Mouse (Mus musculus) thymus, adult 2 months (tissue): Measurements from ENCODE around the gene Ccdc183. TPM values are rescaled to one million over a fixed set of nuclear protein-coding genes. Genes with fewer than 3 reads are reported as not detected.

ENCODE experiments used
- DNase-seq: peaks from one replicate; pipeline ENCODE4 v3.0.0; 2021
- H3K27ac ChIP-seq: fragments of 200-500 bp; 2 replicates; pipeline ENCODE4 v1.5.1; 2012; ENCODE audit warnings: low read length, control low read depth; ENCODE audit not compliant: control insufficient read depth, insufficient read depth
- H3K27me3 ChIP-seq: fragments of 200-500 bp; 2 replicates; pipeline ENCODE4 v1.6.1; 2012; ENCODE audit warnings: mild to moderate bottlenecking, low read length, moderate library complexity, mixed read lengths; ENCODE audit not compliant: control insufficient read depth, insufficient read depth
- H3K36me3 ChIP-seq: fragments of 200-500 bp; 2 replicates; pipeline ENCODE4 v1.6.1; 2012; ENCODE audit warnings: mild to moderate bottlenecking, low read length, moderate library complexity; ENCODE audit not compliant: control insufficient read depth, insufficient read depth
- H3K4me1 ChIP-seq: fragments of 200-500 bp; replicated peaks from 2 replicates; pipeline ENCODE4 v1.6.1; 2012; ENCODE audit warnings: low read length; ENCODE audit not compliant: control insufficient read depth, insufficient read depth
- H3K4me3 ChIP-seq: fragments of 200-500 bp; 2 replicates; pipeline ENCODE4 v1.5.1; 2012; ENCODE audit warnings: mild to moderate bottlenecking, low read length, control low read depth, moderate library complexity; ENCODE audit not compliant: control insufficient read depth, insufficient read depth
- CTCF ChIP-seq: fragments of 200-500 bp; IDR thresholded peaks from 2 replicates; pipeline ENCODE4 v1.5.1; 2012; ENCODE audit warnings: mild to moderate bottlenecking, control low read depth, low read length, moderate library complexity, borderline replicate concordance; ENCODE audit not compliant: control insufficient read depth, poor library complexity, insufficient read depth; ENCODE audit errors: extremely low read depth
- POLR2A ChIP-seq: fragments of 200-500 bp; IDR thresholded peaks from 2 replicates; pipeline ENCODE4 v1.6.1; 2012; ENCODE audit warnings: mild to moderate bottlenecking, low read length, control low read depth, moderate library complexity; ENCODE audit not compliant: control insufficient read depth, poor library complexity, insufficient read depth; ENCODE audit errors: extremely low read depth
- WGBS: fragments of 180-500 bp; shearing (Covaris S2); methylation state at CpG from one replicate; pipeline ENCODE4 v1.1.7; 2018; 5-methylcytosine and 5-hydroxymethylcytosine counted together
- polyA plus RNA-seq: library from polyadenylated mRNA; depleted of rRNA; stranded (reverse); fragments of >200 nt; gene quantifications from 2 replicates; pipeline ENCODE4 v1.2.3, GENCODE M21; 2012; rRNA removed

The Ccdc183 gene
- polyA plus RNA-seq, 1 experiment, result not detected

- peaks cover 13% of the 10 kb centered on the region for H3K36me3 ChIP-seq
- DNase-seq, result no peak
- no peak overlapping the region for H3K27ac ChIP-seq
- no peaks in the 10 kb centered on the region; the same call in 1 of the 2 replicates for H3K4me1 ChIP-seq
- H3K27me3 ChIP-seq, result no peaks in the 10 kb centered on the region
- no peak overlapping the region for H3K4me3 ChIP-seq
- TF ChIP-seq POLR2A (no peak), CTCF (no peak)
- WGBS, result 93% methylated on average over 6 of the region's 6 CpGs
Measured at GRCm38 (mm10) chr2:25568473-25569019, 48.9 kb downstream of the Ccdc183 start.

- no peaks in the 10 kb centered on the region for H3K4me1 ChIP-seq
- DNase-seq, result no peak
- TF ChIP-seq CTCF (no peak), POLR2A (no peak)
- H3K36me3 ChIP-seq, result peaks cover 32% of the 10 kb centered on the region
- 95% methylated on average over 6 of the region's 6 CpGs for WGBS
- no peak overlapping the region for H3K27ac ChIP-seq
- H3K4me3 ChIP-seq, result no peak overlapping the region
- no peaks in the 10 kb centered on the region for H3K27me3 ChIP-seq
Measured at GRCm38 (mm10) chr2:25566558-25566957, 50.9 kb downstream of the Ccdc183 start.

GRCm38 (mm10) chr2:25565741-25566140 is 51.7 kb downstream of the Ccdc183 start:
- Histone ChIP-seq H3K4me3 (no peak overlapping the region), H3K36me3 (peaks cover 40% of the 10 kb centered on the region), H3K27ac (no peak overlapping the region), H3K27me3 (no peaks in the 10 kb centered on the region), H3K4me1 (no peaks in the 10 kb centered on the region)
- WGBS, result 94% methylated on average over 8 of the region's 8 CpGs
- TF ChIP-seq POLR2A (no peak), CTCF (no peak)
- no peak for DNase-seq

GRCm38 (mm10) chr2:25561946-25562345 is 55.5 kb downstream of the Ccdc183 start:
- Histone ChIP-seq H3K4me1 (peaks cover 9% of the 10 kb centered on the region), H3K27ac (no peak overlapping the region), H3K4me3 (no peak overlapping the region), H3K27me3 (no peaks in the 10 kb centered on the region), H3K36me3 (peaks cover 49% of the 10 kb centered on the region)
- DNase-seq, result no peak
- WGBS, result 95% methylated on average over 9 of the region's 9 CpGs
- TF ChIP-seq CTCF (no peak), POLR2A (no peak)

- H3K4me1 ChIP-seq, result peaks cover 11% of the 10 kb centered on the region
- H3K4me3 ChIP-seq, result no peak overlapping the region
- H3K27me3 ChIP-seq, result no peaks in the 10 kb centered on the region
- 99% methylated on average over 8 of the region's 8 CpGs for WGBS
- TF ChIP-seq CTCF (no peak), POLR2A (no peak)
- peaks cover 49% of the 10 kb centered on the region for H3K36me3 ChIP-seq
- DNase-seq, result no peak
- no peak overlapping the region for H3K27ac ChIP-seq
Measured at GRCm38 (mm10) chr2:25560551-25560950, 56.9 kb downstream of the Ccdc183 start.

- no peak overlapping the region for H3K27ac ChIP-seq
- no peak overlapping the region for H3K4me3 ChIP-seq
- H3K4me1 ChIP-seq, result peaks cover 11% of the 10 kb centered on the region
- TF ChIP-seq POLR2A (no peak), CTCF (no peak)
- DNase-seq, result no peak
- 89% methylated on average over 6 of the region's 6 CpGs for WGBS
- H3K27me3 ChIP-seq, result no peaks in the 10 kb centered on the region
- H3K36me3 ChIP-seq, result peaks cover 39% of the 10 kb centered on the region
Measured at GRCm38 (mm10) chr2:25558774-25559173, 58.7 kb downstream of the Ccdc183 start.

Other genes starting within 250 kb of the Ccdc183 start
- gene Sapcd2, start 245.4 kb downstream of the Ccdc183 start, polyA plus RNA-seq, result 29.7 and 45.2 TPM in 2 replicates
- 11.7 and 14.0 TPM in 2 replicates for gene Entpd2, start 221.8 kb downstream of the Ccdc183 start, polyA plus RNA-seq
- gene Npdc1, start 218.3 kb downstream of the Ccdc183 start, polyA plus RNA-seq, result 28.4 and 30.8 TPM in 2 replicates
- gene Fut7, start 194.4 kb downstream of the Ccdc183 start, polyA plus RNA-seq, result 1.9 and 2.0 TPM in 2 replicates
- gene Abca2, start 189.0 kb downstream of the Ccdc183 start, polyA plus RNA-seq, result 86.6 and 100 TPM in 2 replicates
- 11.6 and 17.3 TPM in 2 replicates for gene Clic3, start 160.8 kb downstream of the Ccdc183 start, polyA plus RNA-seq
- gene Paxx, start 156.6 kb downstream of the Ccdc183 start, polyA plus RNA-seq, result 165 and 192 TPM in 2 replicates
- 4.4 and 13.8 TPM in 2 replicates for gene Ptgds, start 147.6 kb downstream of the Ccdc183 start, polyA plus RNA-seq
- gene Lcn12, start 123.8 kb downstream of the Ccdc183 start, polyA plus RNA-seq, result not detected in 2 replicates
- 59.2 and 77.5 TPM in 2 replicates for gene Fbxw5, start 116.9 kb downstream of the Ccdc183 start, polyA plus RNA-seq
- 4.7 and 5.0 TPM in 2 replicates for gene C8g, start 116.0 kb downstream of the Ccdc183 start, polyA plus RNA-seq
- 47.7 and 49.9 TPM in 2 replicates for gene Traf2, start 70.7 kb downstream of the Ccdc183 start, polyA plus RNA-seq
- 142 and 152 TPM in 2 replicates for gene Edf1, start 59.8 kb downstream of the Ccdc183 start, polyA plus RNA-seq
- 18.9 and 25.8 TPM in 2 replicates for gene Mamdc4, start 42.8 kb downstream of the Ccdc183 start, polyA plus RNA-seq
- gene Phpt1, start 42.5 kb downstream of the Ccdc183 start, polyA plus RNA-seq, result 73.6 and 94.7 TPM in 2 replicates
- gene Ajm1, start 35.9 kb downstream of the Ccdc183 start, polyA plus RNA-seq, result 7.0 and 7.4 TPM in 2 replicates
- gene Rabl6, start 9.2 kb downstream of the Ccdc183 start, polyA plus RNA-seq, result 83.4 and 89.6 TPM in 2 replicates
- 4.9 and 12.3 TPM in 2 replicates for gene Tmem141, start 4.3 kb upstream of the Ccdc183 start, polyA plus RNA-seq
- gene Fcna, start 10.4 kb upstream of the Ccdc183 start, polyA plus RNA-seq, result 7.8 TPM in 2 replicates
- 0.24 TPM in 1 of 2 replicates, not detected in the other for gene Lcn8, start 35.4 kb upstream of the Ccdc183 start, polyA plus RNA-seq
- gene Lcn5, start 40.3 kb upstream of the Ccdc183 start, polyA plus RNA-seq, result not detected in 2 replicates
- 0.20 and 0.26 TPM in 2 replicates for gene Lcn6, start 59.1 kb upstream of the Ccdc183 start, polyA plus RNA-seq
- gene Lcn10, start 65.0 kb upstream of the Ccdc183 start, polyA plus RNA-seq, result 0.73 and 0.84 TPM in 2 replicates
- 0.45 and 0.54 TPM in 2 replicates for gene Obp2a, start 82.4 kb upstream of the Ccdc183 start, polyA plus RNA-seq
- gene Bmyc, start 89.1 kb upstream of the Ccdc183 start, polyA plus RNA-seq, result 36.4 and 43.2 TPM in 2 replicates
- not detected in 2 replicates for gene Obp2b, start 119.3 kb upstream of the Ccdc183 start, polyA plus RNA-seq
- gene Lcn3, start 147.9 kb upstream of the Ccdc183 start, polyA plus RNA-seq, result 0.16 TPM in 1 of 2 replicates, not detected in the other
- 0.23 and 0.49 TPM in 2 replicates for gene Lcn11, start 159.3 kb upstream of the Ccdc183 start, polyA plus RNA-seq
- gene Gm13539, start 164.6 kb upstream of the Ccdc183 start, polyA plus RNA-seq, result 1.0 and 2.4 TPM in 2 replicates
- gene Glt6d1, start 198.2 kb upstream of the Ccdc183 start, polyA plus RNA-seq, result not detected in 2 replicates
- gene Lcn9, start 205.5 kb upstream of the Ccdc183 start, polyA plus RNA-seq, result not detected in 2 replicates
- gene Sohlh1, start 229.6 kb upstream of the Ccdc183 start, polyA plus RNA-seq, result 0.09 and 0.18 TPM in 2 replicates
- gene Kcnt1, start 246.1 kb upstream of the Ccdc183 start, polyA plus RNA-seq, result 1.1 and 1.2 TPM in 2 replicates